Mouse (Mus musculus) heart, adult 8-10 months (tissue): ENCODE data around the gene Olfr330. TPM values are rescaled to one million over a fixed set of nuclear protein-coding genes. Genes with fewer than 3 reads are reported as not detected.
A peak's percentile ranks its signal among the peaks of the same experiment; 100 is the strongest.
"Not testable (repeated sequence)": the region's sequence is repeated elsewhere in the genome, so short reads cannot be mapped to it uniquely, and the experiment has no call there.

Experiments used
- DNase-seq: peaks from one replicate; pipeline ENCODE4 v3.0.0; 2022; ENCODE audit warnings: low spot score
- total RNA-seq, 4 experiments: library from RNA; stranded (reverse); gene quantifications; 2 replicates each; pipeline ENCODE4 v1.2.4; 2022

Olfr330 gene
- total RNA-seq, result not detected

GRCm38 (mm10) chr11:58534736-58535135 lies at the start of gene Olfr330:
Olfr330 (minus strand) TSS chr11:58534836.
- not testable (repeated sequence) for DNase-seq

GRCm38 (mm10) chr11:58578636-58579035 lies 44.0 kb upstream of the Olfr330 start:
- DNase-seq, result no peak

GRCm38 (mm10) chr11:58577430-58577829 lies 42.8 kb upstream of the Olfr330 start, which contains the start of gene Olfr325:
Olfr325 (plus strand) TSS chr11:58577730.
- DNase-seq, result no peak

- DNase-seq, result peak; percentile 11
These were observed 35.8 kb upstream of the Olfr330 start, which contains the start of gene Olfr224 for GRCm38 (mm10) chr11:58570405-58570804. Olfr224 (minus strand) TSS chr11:58570553.

- DNase-seq, result no peak
These were observed 20.9 kb upstream of the Olfr330 start, which contains the start of gene Olfr328 for GRCm38 (mm10) chr11:58555536-58555935. Olfr328 (minus strand) TSS chr11:58555636.

GRCm38 (mm10) chr11:58546322-58546721 lies 11.7 kb upstream of the Olfr330 start, which contains the start of gene Olfr329-ps:
Olfr329-ps (minus strand) TSS chr11:58546422.
- DNase-seq, result peak; percentile 4

- DNase-seq, result peak; percentile 4
These were observed 14.9 kb downstream of the Olfr330 start for GRCm38 (mm10) chr11:58519756-58520155.

GRCm38 (mm10) chr11:58518916-58519315 lies 15.7 kb downstream of the Olfr330 start:
- DNase-seq, result peak; percentile 53

- DNase-seq, result not testable (repeated sequence)
These were observed 25.6 kb downstream of the Olfr330 start for GRCm38 (mm10) chr11:58509058-58509457.

GRCm38 (mm10) chr11:58502472-58502871 lies 32.2 kb downstream of the Olfr330 start, which contains the start of gene Olfr331:
Olfr331 (minus strand) TSS chr11:58502572.
- not testable (repeated sequence) for DNase-seq

- peak; percentile 6 for DNase-seq
These were observed 35.3 kb downstream of the Olfr330 start for GRCm38 (mm10) chr11:58499290-58499689.

GRCm38 (mm10) chr11:58498761-58499160 lies 35.9 kb downstream of the Olfr330 start:
- DNase-seq, result peak; percentile 62

- no peak for DNase-seq
These were observed 42.2 kb downstream of the Olfr330 start, which contains the start of gene Olfr332 for GRCm38 (mm10) chr11:58492455-58492854. Olfr332 (minus strand) TSS chr11:58492555.

Other genes starting within 250 kb of the Olfr330 start
- 1 to 10 TPM; 3.0 to 5.0 (median 3.5) TPM for gene Zfp692, start 227.8 kb downstream of the Olfr330 start, total RNA-seq
- gene Zfp672, start 204.5 kb downstream of the Olfr330 start, total RNA-seq, result 10 to 100 TPM; 41.4 to 45.8 (median 45.2) TPM
- gene Sh3bp5l, start 204.1 kb downstream of the Olfr330 start, total RNA-seq, result 10 to 100 TPM; 25.4 to 36.8 (median 30.4) TPM
- gene Lypd8, start 155.8 kb downstream of the Olfr330 start, total RNA-seq, result not detected
- gene 1810065E05Rik, start 113.7 kb downstream of the Olfr330 start, total RNA-seq, result not detected
- not detected for gene Gm12253, start 102.3 kb downstream of the Olfr330 start, total RNA-seq
- not detected for gene Lypd9, start 81.9 kb downstream of the Olfr330 start, total RNA-seq
- not detected for gene Olfr30, start 72.6 kb downstream of the Olfr330 start, total RNA-seq
- gene Olfr332, start 42.3 kb downstream of the Olfr330 start, total RNA-seq, result not detected
- not detected for gene Olfr331, start 32.3 kb downstream of the Olfr330 start, total RNA-seq
- not detected for gene Olfr329-ps, start 11.6 kb upstream of the Olfr330 start, total RNA-seq
- not detected for gene Olfr328, start 20.8 kb upstream of the Olfr330 start, total RNA-seq
- gene Olfr224, start 35.7 kb upstream of the Olfr330 start, total RNA-seq, result not detected
- not detected for gene Olfr325, start 42.9 kb upstream of the Olfr330 start, total RNA-seq
- not detected for gene Olfr324, start 60.3 kb upstream of the Olfr330 start, total RNA-seq
- 1 to 10 TPM; 3.2 to 9.2 (median 6.2) TPM for gene 2210407C18Rik, start 81.2 kb upstream of the Olfr330 start, total RNA-seq
- not detected for gene Olfr323, start 95.7 kb upstream of the Olfr330 start, total RNA-seq
- gene Trim58, start 105.6 kb upstream of the Olfr330 start, total RNA-seq, result not detected
- gene Olfr322, start 123.9 kb upstream of the Olfr330 start, total RNA-seq, result not detected
- not detected for gene Olfr320, start 146.3 kb upstream of the Olfr330 start, total RNA-seq
- not detected for gene Olfr319, start 164.3 kb upstream of the Olfr330 start, total RNA-seq
- not detected for gene Olfr318, start 189.2 kb upstream of the Olfr330 start, total RNA-seq
- not detected for gene Olfr317, start 204.4 kb upstream of the Olfr330 start, total RNA-seq
- not detected for gene Olfr316, start 217.9 kb upstream of the Olfr330 start, total RNA-seq
- not detected for gene Olfr315, start 238.4 kb upstream of the Olfr330 start, total RNA-seq
- not detected for gene Olfr314, start 248.1 kb upstream of the Olfr330 start, total RNA-seq